Mouse (Mus musculus) Muller cell, postnatal 12 days (primary cell): ENCODE data around the gene Spdye4a.
A peak's percentile ranks its signal among the peaks of the same experiment; 100 is the strongest.

Source experiments
- DNase-seq: peaks from one replicate; pipeline ENCODE4 v3.0.0-alpha.2; 2015; ENCODE audit errors: inconsistent ontology term

The Spdye4a gene

GRCm38 (mm10) chr5:143226790-143227189 lies at the start of gene Spdye4a:
Gene Spdye4a (minus strand): TSS chr5:143226890.
- no peak for DNase-seq

- no peak for DNase-seq
These were observed 49.1 kb upstream of the Spdye4a start for GRCm38 (mm10) chr5:143275761-143276160.

DNA sequence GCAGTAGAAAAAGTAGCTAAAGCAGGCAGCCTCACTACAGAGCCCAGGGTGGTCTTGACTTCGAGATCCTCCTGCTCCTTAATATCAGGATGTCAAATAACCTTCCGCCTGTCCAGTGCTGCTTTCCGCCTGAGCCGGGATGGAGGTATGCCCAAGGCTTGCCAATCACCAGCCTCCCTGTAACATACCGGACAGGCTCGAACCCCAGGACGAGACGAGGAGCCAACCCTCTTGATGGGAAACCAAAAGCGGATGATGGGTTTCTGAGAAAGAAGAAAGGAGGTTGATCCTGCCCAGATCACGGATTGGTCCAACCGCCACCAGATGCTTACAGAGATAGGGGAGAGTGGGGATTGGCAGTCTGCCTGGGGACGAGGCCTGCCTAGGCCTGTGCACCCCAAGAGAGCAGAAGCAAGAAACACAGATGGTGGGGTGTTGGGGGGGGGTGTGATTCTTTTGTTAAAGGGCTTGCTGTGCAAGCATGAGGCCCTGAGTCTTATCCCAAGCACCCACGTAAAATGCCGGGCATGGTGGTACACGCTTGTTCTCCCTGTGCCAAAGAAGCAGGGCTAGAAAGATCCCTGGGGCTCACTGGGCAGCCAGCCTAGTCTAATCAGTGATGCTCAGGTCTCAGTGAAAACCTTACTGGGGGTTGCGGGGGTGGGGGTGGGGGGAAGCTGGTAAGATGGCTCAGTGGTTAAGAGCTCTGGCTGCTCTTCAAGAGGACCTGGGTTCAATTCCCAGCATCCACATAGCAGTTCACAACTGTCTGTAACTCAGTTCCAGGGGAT lies 46.0 kb upstream of the Spdye4a start:
- no peak for DNase-seq

DNA sequence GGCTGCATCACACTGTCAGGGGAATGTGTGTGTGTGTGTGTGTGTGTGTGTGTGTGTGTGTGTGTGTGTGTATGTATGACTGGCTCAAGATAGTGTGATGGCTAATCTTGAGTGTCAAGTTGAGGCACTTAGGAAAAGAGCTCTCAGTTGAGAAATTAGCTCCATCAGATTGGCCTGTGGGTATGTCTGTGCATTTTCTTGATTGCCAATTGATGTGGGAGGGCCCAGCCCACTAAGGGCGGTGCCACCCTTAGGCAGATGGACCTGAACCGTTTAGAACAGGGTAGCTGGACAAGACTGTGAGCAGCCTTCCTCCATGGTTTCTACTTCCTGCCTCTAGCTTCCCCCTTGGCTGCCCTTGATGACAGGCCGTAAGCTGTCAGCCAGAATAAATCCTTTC lies 45.4 kb upstream of the Spdye4a start:
- no peak for DNase-seq

DNA sequence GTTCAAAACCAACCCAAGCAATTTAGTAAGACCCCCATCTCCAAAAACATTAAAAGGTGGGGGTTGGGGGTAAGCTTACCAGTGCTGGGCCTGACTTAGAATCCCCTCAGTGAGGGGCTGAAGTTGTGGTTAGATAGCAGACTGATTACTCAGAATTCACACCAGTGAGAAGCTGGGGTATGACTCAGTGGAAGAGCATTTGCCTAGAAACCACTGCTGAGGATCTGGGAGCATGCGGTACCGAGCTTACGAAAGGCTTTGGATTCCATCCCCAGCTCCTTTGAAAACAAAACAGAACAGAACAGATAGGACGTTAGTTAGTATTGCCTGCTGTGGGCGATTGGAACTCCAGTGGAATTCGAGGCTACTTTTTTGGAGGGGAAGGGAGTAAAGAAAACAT lies 45.0 kb upstream of the Spdye4a start:
- peak; percentile 94 for DNase-seq

GRCm38 (mm10) chr5:143270151-143270519 lies 43.4 kb upstream of the Spdye4a start:
- no peak for DNase-seq

DNA sequence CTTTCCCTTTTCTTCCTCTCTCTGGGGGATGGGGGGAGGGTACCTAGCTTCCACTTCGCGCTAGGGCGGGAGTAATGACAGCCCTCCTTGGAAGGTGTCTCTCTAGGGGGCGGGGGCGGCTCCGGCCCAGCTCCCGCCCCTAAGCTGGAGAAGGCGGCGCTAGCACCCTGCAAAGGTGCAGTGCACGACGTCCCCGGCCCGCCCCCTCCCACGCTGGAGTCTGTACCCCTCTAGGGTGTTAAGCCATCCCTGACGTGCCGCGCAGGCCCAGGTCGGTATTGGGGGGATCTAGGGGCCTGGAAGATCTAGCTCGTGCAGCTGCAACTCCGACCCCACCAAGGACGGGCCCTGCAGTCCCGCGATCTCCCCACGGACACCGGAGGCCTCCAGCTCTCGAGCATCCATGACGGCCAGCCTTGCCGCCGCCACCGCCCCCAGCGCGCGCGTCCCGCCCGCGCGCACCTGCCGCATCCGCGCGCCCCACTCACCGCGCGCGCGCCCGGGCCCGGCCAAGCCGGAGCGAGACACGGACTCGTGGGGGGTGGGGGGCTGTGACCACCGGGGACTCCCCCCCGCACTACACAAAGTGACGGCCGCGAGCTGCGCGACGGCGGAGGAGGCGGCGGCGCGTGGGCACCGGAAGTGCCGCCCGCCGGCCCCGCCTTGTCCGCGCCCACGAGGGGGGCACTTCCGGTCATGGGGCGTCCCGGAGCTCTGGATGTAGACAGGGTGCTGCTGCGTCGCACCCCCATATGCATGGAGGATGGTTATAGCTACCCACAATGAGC lies 42.9 kb upstream of the Spdye4a start, which contains the start of gene Zfp316:
TSS of gene Zfp316 (minus strand) at position 660 of the 788 bp plus-strand sequence.
- peak; percentile 81 for DNase-seq

DNA sequence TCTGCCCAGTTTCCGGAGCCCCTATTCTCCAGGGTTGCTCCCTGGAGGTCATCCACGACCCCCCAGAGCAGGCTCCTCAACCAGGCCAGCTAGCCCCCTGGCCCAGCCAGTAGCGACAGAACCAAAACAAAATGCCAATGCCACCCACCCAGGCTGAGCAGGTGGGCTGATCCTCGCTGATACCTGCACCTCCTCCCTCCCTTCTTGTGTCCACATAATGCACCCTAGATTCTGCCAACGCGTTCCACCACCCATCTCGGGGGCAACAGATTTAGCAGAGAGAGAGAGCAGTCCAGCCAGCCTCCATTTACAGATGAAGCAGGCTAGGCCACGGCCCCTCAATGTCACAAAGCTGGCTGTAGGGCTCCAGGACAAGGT lies 42.3 kb upstream of the Spdye4a start:
- DNase-seq, result no peak

- DNase-seq, result no peak
These were observed 40.1 kb upstream of the Spdye4a start for GRCm38 (mm10) chr5:143266794-143267193.

DNA sequence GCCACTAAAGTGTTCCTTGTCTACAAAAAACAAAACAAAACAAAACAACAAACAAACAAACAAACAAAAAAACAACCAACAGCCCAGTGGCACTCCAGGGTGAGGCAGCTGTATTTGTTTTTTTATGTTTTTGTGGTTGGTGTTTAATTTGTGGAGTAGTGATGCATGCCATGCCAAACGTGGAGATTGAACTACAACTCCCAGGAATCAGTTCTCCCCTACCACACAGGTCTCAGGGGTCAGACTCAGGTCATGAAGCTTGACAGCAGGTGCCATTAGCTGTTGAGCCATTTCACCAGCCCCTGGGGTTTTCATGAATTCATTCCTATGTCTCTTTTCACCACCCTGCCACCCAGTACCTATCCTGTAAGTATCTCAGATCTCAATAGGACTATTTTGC lies 38.7 kb upstream of the Spdye4a start:
- no peak for DNase-seq

- DNase-seq, result peak; percentile 24
These were observed 38.0 kb upstream of the Spdye4a start for GRCm38 (mm10) chr5:143264689-143265088.

- no peak for DNase-seq
These were observed 34.9 kb upstream of the Spdye4a start for GRCm38 (mm10) chr5:143261636-143262035.

DNA sequence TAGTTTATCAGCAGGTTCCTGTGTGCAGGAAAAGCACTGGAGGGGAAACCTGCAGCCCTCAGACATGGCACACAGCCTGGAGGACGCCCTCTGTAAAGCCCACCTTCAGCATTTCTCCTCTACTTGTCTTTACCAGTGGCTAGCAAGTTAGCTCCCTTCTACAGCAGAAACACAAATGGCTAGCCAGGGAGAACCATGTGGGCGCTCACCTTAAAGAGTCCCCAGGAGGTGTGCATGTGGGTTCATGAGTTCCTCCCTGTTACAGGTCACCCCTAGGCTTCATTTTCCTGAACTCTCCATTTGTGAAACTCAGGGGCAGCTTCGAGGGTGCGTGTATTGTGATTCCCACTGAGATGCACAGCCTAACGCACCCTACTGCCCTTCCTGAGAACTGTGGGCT lies 29.1 kb upstream of the Spdye4a start:
- no peak for DNase-seq

GRCm38 (mm10) chr5:143255131-143255519 lies 28.4 kb upstream of the Spdye4a start:
- no peak for DNase-seq

- no peak for DNase-seq
These were observed 27.9 kb upstream of the Spdye4a start for GRCm38 (mm10) chr5:143254487-143255130.

- no peak for DNase-seq
These were observed 27.3 kb upstream of the Spdye4a start for GRCm38 (mm10) chr5:143253881-143254486.

DNA sequence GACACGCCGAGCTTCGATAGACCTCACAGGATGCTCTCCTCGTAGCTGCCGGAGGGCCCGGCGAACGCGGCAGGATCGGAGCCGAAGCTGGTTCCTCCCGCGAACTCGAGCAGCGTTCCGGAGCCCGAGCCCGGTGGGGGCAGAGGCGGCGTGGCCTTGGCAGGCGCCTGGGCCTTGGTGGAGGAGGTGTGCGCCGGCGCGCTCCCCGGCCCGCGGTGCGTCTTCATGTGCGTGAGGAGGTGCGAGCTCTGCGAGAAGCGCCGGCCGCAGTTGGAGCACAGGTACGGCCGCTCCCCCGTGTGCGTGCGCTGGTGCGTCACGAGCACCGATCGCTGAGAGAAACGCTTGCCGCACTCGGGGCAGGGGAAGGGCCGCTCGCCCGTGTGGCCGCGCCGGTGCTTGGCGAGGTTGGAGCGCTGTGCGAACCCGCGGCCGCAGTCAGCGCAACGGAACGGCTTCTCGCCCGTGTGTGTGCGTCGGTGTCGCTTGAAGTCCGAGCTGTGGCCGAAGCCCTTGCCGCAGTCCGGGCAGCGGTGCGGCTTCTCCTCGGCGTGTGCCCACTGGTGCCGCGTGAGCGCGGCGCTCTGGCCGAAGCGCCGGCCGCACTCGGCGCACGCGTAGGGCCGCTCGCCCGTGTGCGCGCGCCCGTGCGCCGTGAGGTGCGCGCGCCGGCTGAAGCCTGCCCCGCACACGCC lies 26.6 kb upstream of the Spdye4a start:
- peak; percentile 10 for DNase-seq

GRCm38 (mm10) chr5:143252791-143253185 lies 26.1 kb upstream of the Spdye4a start:
- no peak for DNase-seq

DNA sequence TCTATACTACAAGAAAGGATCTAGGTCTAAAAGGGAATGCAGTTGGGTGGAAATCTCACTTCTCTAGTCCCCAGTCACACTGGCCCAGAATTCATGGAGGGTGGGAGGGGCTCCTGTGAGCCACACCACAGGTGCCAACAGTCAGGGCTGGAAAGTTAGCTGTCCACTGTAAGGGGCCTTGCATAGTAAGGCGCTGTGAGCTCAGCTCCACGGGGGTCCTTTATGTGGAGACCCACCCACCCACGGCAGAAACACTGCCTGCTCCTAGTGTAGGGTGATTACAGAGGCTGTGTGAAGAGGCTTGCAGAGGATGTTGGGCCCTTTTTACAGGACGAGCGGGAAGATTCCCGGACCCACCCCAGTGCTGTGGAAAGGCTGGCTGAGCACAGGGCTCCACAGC lies 25.3 kb upstream of the Spdye4a start:
- no peak for DNase-seq

DNA sequence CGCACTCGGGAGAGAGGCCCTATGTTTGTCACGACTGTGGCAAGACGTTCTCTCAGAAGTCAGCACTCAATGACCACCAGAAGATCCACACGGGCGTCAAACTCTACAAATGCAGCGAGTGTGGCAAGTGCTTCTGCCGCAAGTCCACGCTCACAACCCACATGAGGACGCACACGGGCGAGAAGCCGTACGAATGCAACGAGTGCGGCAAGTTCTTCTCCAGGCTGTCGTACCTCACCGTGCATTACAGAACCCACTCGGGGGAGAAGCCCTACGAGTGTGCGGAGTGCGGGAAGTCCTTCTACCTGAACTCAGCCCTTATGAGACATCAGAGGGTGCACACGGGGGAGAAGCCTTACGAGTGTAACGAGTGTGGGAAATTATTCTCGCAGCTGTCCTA lies 18.2 kb upstream of the Spdye4a start:
- DNase-seq, result no peak

- DNase-seq, result peak; percentile 22
These were observed 9.3 kb upstream of the Spdye4a start for GRCm38 (mm10) chr5:143236036-143236435.
